Mouse (Mus musculus) hindbrain, embryonic 14.5 days (tissue): Measurements from ENCODE around the gene Iqschfp. TPM values are rescaled to one million over a fixed set of nuclear protein-coding genes. Genes with fewer than 3 reads are reported as not detected.

ENCODE experiments used
- ATAC-seq: fragments of 200-750 bp; cut with Nextera tagmentation; 2 replicates; pipeline ENCODE4 v1.8.0; 2017; ENCODE audit warnings: moderate number of reproducible peaks, mild to moderate bottlenecking, moderate TSS enrichment, moderate library complexity; ENCODE audit not compliant: low FRiP score
- DNase-seq: peaks from one replicate; pipeline ENCODE4 v3.0.0-alpha.2; 2015; ENCODE audit warnings: low spot score
- H3K27ac ChIP-seq: fragments of 300-500 bp; sonication (generic); 2 replicates; pipeline ENCODE4 v1.5.1; 2014; ENCODE audit warnings: mild to moderate bottlenecking, moderate library complexity
- H3K27me3 ChIP-seq: fragments of 300-500 bp; sonication (generic); 2 replicates; pipeline ENCODE4 v1.6.1; 2014; ENCODE audit warnings: mild to moderate bottlenecking, low read length, mixed read lengths; ENCODE audit not compliant: control insufficient read depth, insufficient read depth
- H3K36me3 ChIP-seq: fragments of 300-500 bp; sonication (generic); replicated peaks from 2 replicates; pipeline ENCODE4 v1.6.1; 2014; ENCODE audit not compliant: control insufficient read depth, insufficient read depth
- H3K4me1 ChIP-seq: fragments of 300-500 bp; sonication (generic); replicated peaks from 2 replicates; pipeline ENCODE4 v1.6.1; 2014; ENCODE audit warnings: antibody characterized with exemption, low read length, mixed read lengths; ENCODE audit not compliant: control insufficient read depth, insufficient read depth
- H3K4me2 ChIP-seq: fragments of 300-500 bp; sonication (generic); replicated peaks from 2 replicates; pipeline ENCODE4 v1.6.1; 2014; ENCODE audit warnings: mild to moderate bottlenecking, moderate library complexity
- H3K4me3 ChIP-seq: fragments of 300-500 bp; sonication (generic); replicated peaks from 2 replicates; pipeline ENCODE4 v1.5.1; 2014; ENCODE audit warnings: mild to moderate bottlenecking, low read length
- H3K9ac ChIP-seq: fragments of 300-500 bp; sonication (generic); 2 replicates; pipeline ENCODE4 v1.6.1; 2014
- H3K9me3 ChIP-seq: fragments of 300-500 bp; sonication (generic); 2 replicates; pipeline ENCODE4 v1.6.1; 2016; ENCODE audit warnings: low read length; ENCODE audit not compliant: control insufficient read depth
- WGBS: fragments of 180-500 bp; shearing (Covaris S2); extraction: QIAGEN DNeasy Blood & Tissue Kit; methylation state at CpG from one replicate; pipeline ENCODE4 v1.1.7; 2014; 5-methylcytosine and 5-hydroxymethylcytosine counted together
- polyA plus RNA-seq: library from polyadenylated mRNA; unstranded; fragments of >200 nt; fragmentation: Nextera tagmentation; extraction: Ambion mirVana; gene quantifications from 2 replicates; pipeline ENCODE4 v1.2.1, GENCODE M21; 2014

Gene Iqschfp
- polyA plus RNA-seq, 1 experiment from 2014 or later, result 7.5 TPM

DNA sequence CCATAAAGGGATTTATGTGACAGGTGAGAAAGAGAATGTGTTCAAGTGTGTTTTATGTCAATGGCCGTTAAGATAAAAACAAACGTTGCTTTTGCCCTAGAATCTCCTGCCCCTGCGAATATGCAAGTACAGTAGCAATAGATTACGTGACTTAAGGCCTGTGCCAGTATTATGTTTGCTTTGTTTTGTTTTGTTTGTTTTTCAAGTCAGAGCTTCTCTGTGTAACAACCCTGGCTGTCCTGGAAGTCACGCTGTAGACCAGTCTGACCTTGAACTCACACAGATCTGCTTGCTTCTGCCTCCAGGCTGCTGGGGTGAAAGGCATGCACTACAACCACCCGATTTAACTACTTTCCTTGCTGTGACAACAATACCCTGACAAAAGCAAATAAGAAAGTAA, 370.3 kb downstream of the Iqschfp start:
- Histone ChIP-seq H3K36me3 (no peaks in the 10 kb centered on the region), H3K4me2 (no peak overlapping the region), H3K4me3 (no peak overlapping the region), H3K9ac (no peak overlapping the region), H3K4me1 (no peaks in the 10 kb centered on the region), H3K9me3 (no peaks in the 10 kb centered on the region), H3K27me3 (no peaks in the 10 kb centered on the region), H3K27ac (no peak overlapping the region)
- DNase-seq (no peak), ATAC-seq (no peak)
- 86% methylated on average over 6 of the region's 6 CpGs for WGBS

DNA sequence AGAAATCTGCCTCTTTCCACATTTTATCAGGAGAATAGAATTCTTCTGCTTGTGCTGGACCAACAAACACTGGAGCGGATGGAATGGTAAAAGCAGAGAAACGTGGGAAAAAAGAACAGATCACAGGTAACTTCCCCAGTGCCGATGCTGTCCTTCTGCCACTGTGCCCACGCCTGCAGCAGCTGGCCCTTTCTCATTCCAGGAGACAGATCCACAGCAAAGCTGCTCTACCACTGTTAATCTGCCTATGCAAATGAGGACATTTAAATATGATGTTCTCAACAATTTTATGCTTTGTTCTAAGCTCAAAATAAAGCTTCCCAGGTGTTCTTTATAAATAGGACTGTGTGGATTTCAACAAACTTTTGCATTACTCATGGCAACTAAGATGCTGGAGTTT, 375.9 kb downstream of the Iqschfp start:
- Histone ChIP-seq H3K4me2 (no peak overlapping the region), H3K27me3 (no peaks in the 10 kb centered on the region), H3K4me3 (no peak overlapping the region), H3K4me1 (peaks cover 10% of the 10 kb centered on the region; the same call in 1 of the 2 replicates), H3K27ac (no peak overlapping the region), H3K36me3 (no peaks in the 10 kb centered on the region), H3K9me3 (no peaks in the 10 kb centered on the region), H3K9ac (no peak overlapping the region)
- ATAC-seq (no peak), DNase-seq (no peak)
- WGBS, result 89% methylated on average over 4 of the region's 4 CpGs

DNA sequence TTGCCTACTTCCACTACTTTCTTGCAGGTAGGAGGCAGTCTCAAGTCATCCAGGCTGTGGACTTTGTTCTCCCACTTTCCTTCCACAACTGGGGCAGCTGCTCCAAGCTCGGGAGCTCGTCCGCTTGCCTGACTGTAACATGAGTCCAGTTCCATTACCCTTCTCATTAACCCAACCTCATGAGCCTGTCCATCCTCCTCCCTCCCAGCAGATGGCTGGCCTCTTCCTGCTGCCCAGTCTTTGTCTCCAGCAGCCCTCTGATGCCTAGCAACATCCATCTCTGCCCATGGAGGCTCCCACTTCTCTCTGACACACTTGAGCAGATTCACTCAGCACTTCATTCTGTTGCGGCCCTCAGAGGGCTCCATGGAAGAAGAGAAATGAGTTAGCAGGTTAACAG, 377.2 kb downstream of the Iqschfp start:
- H3K9ac ChIP-seq, result no peak overlapping the region
- H3K36me3 ChIP-seq, result no peaks in the 10 kb centered on the region
- DNase-seq, result no peak
- H3K9me3 ChIP-seq, result no peaks in the 10 kb centered on the region
- no peak overlapping the region for H3K4me3 ChIP-seq
- H3K4me2 ChIP-seq, result no peak overlapping the region
- WGBS, result 56% methylated on average over 4 of the region's 4 CpGs
- no peaks in the 10 kb centered on the region for H3K27me3 ChIP-seq
- H3K4me1 ChIP-seq, result peaks cover 10% of the 10 kb centered on the region; the same call in 1 of the 2 replicates
- no peak overlapping the region for H3K27ac ChIP-seq
- no peak for ATAC-seq

DNA sequence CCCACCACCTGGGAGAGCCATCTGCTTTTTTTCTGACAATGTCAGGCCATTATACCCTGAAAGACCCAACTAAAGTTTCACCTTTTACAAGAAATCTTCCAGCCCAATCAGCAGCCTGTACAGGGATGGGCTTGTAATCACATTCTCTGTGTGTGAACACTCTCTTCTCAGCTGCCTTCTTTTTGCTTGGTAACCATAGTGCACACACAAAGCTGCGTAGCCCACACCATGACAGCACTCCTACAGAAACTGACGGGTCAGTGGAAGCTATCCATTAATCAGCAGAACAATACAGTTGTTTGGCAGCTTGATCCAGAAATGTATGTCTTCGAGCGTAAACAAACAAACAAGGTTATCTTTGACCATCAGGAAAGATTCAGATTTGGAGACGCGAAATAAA, 378.2 kb downstream of the Iqschfp start:
- DNase-seq (no peak), ATAC-seq (no peak)
- H3K27ac ChIP-seq, result 0 out of 2 replicates have a peak overlapping the region, but pooled peaks have one; percentile 16
- H3K9me3 ChIP-seq, result no peaks in the 10 kb centered on the region
- no peak overlapping the region for H3K9ac ChIP-seq
- H3K4me2 ChIP-seq, result no peak overlapping the region
- no peaks in the 10 kb centered on the region for H3K36me3 ChIP-seq
- H3K4me1 ChIP-seq, result peaks cover 10% of the 10 kb centered on the region; the same call in 1 of the 2 replicates
- no peak overlapping the region for H3K4me3 ChIP-seq
- H3K27me3 ChIP-seq, result no peaks in the 10 kb centered on the region
- WGBS, result 48% methylated on average over 6 of the region's 6 CpGs

DNA sequence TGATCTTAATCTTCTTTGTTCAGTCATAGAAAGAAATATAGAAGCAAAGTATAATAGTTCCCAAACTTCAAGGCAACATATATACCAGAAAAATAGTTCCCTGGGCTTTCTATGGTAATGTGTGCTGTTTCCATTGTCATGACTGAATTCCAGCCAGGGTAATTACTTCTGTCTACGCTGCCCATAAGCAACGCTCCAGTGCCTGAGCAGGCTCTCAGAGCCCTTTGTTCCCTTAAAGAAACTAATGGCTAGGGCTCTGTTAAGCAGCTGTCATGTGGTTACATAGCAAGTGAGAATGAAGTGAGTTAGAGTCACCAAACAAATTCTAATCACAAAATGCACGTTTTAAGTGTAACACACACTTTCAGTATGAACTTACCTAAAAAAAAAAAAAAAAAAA, 379.4 kb downstream of the Iqschfp start:
- ATAC-seq (0 out of 2 replicates have a peak, but pooled peaks have one; percentile 37), DNase-seq (no peak)
- Histone ChIP-seq H3K27me3 (no peaks in the 10 kb centered on the region), H3K27ac (peak overlapping the region; percentile 16; the same call in 1 of the 2 replicates), H3K36me3 (no peaks in the 10 kb centered on the region), H3K9ac (no peak overlapping the region), H3K4me1 (peaks cover 10% of the 10 kb centered on the region; the same call in 1 of the 2 replicates), H3K4me2 (no peak overlapping the region), H3K9me3 (no peaks in the 10 kb centered on the region), H3K4me3 (no peak overlapping the region)
- 17% methylated on average over 3 of the region's 3 CpGs for WGBS

DNA sequence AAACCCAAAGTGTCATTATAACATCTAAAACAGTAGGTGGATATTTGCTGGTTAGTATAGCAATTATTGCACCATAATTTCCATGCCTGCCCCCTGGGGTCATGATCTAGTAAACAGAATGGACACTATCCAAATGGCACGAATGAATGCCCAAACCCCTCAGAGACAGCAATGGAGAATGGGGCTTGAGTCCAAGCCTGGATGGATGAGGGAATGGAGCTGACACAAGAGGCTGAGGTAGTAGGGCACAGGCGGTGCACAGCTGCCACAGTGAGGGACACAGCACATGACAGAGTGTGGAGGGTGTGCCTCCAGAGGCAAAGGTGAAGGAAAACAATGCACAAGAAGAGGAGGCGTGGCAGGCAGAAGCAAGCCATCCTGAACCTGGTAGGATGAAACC, 379.8 kb downstream of the Iqschfp start:
- Histone ChIP-seq H3K9me3 (no peaks in the 10 kb centered on the region), H3K9ac (no peak overlapping the region), H3K36me3 (no peaks in the 10 kb centered on the region), H3K4me3 (no peak overlapping the region), H3K27ac (no peak overlapping the region), H3K4me2 (no peak overlapping the region), H3K4me1 (peaks cover 10% of the 10 kb centered on the region; the same call in 1 of the 2 replicates), H3K27me3 (no peaks in the 10 kb centered on the region)
- 40% methylated on average over 3 of the region's 3 CpGs for WGBS
- ATAC-seq (peak; percentile 57; the same call in 1 of the 2 replicates), DNase-seq (no peak)

DNA sequence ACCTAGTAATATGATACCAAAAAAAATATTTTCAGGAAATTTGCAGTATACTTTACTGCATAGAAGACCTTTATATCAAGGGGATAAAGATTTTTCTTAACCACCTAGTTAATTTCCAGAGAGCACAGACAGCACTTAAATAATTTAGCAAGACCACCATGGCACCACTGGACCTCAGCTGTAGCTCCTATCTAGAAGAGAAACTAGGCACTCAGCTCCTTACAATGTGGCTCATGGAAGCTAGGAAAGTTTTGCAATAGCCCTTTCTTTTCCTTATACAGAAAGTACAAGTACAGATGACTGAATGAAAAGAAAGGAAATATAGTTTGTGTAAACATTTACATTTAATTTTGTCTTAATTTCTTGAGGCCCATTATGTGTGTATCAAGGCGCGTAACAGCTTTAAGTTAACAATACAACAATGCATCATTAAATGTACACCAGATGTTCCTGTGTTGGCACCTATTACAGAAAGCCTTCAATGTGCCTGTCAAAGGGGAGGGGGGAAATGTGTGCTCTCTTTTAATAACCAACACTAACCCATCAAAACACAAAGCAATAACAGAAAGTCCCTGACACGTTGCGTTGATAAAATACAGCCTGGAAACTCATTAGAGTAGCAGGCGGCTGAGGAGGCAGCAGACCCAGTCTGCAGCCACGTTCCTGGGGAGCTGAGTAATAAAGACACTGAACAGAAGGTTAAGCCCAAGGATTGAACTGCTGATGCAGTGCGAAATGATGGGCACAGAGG, 391.0 kb downstream of the Iqschfp start:
- no peaks in the 10 kb centered on the region for H3K36me3 ChIP-seq
- DNase-seq (peak; percentile 40), ATAC-seq (peak; percentile 70)
- H3K27ac ChIP-seq, result peak overlapping the region; percentile 33; the same call in 1 of the 2 replicates
- H3K9ac ChIP-seq, result no peak overlapping the region
- peak overlapping the region; percentile 31 for H3K4me2 ChIP-seq
- WGBS, result 20% methylated on average over 7 of the region's 7 CpGs
- H3K4me1 ChIP-seq, result peaks cover 5% of the 10 kb centered on the region; the same call in 1 of the 2 replicates
- H3K27me3 ChIP-seq, result no peaks in the 10 kb centered on the region
- H3K4me3 ChIP-seq, result no peak overlapping the region
- H3K9me3 ChIP-seq, result no peaks in the 10 kb centered on the region

DNA sequence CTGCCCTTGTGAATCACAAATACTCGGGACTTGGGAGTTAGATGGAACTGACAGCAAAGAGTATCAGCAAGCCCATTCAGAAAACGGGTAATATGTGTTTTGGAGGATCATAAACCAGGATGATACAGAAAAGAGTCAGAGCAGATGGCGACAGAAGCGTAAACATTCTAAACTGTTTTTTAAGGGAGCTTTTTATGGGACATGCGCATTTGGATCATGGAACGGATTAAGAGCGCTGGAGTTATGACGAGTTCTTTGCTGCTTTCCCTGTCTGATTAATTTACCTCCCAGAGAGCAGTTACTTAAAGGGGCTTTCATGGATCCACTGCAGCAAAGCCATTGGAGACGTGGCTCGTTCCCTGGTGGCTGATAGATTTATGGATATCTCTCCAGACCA, 391.6 kb downstream of the Iqschfp start:
- ATAC-seq, result peak; percentile 43; the same call in 1 of the 2 replicates
- DNase-seq, result peak; percentile 55
- Histone ChIP-seq H3K27me3 (no peaks in the 10 kb centered on the region), H3K36me3 (no peaks in the 10 kb centered on the region), H3K9me3 (no peaks in the 10 kb centered on the region), H3K4me3 (no peak overlapping the region), H3K4me2 (peak overlapping the region; percentile 31), H3K27ac (peak overlapping the region; percentile 33; the same call in 1 of the 2 replicates), H3K9ac (no peak overlapping the region), H3K4me1 (peaks cover 5% of the 10 kb centered on the region; the same call in 1 of the 2 replicates)
- WGBS, result 42% methylated on average over 10 of the region's 10 CpGs

DNA sequence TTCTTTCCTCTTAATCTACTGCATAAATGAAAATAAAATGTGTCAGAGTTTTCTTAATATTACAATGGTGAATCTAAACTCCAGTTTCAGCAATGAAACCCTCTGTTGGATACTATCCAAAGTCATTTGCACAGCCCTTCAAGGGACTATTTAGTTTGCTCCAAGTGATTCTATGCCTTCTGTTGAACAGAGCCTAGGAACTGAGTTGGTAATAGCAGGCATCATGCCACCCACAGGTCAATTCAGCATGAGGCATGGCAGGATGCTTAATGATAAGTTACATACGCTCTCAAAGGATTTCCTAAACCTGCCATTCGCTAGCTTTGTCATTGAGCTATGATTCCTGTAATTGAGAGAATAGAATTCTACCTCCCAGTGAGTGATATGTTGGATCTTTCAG, 392.5 kb downstream of the Iqschfp start:
- WGBS, result 54% methylated on average over 2 of the region's 2 CpGs
- Histone ChIP-seq H3K27me3 (no peaks in the 10 kb centered on the region), H3K4me2 (no peak overlapping the region), H3K36me3 (no peaks in the 10 kb centered on the region), H3K9me3 (no peaks in the 10 kb centered on the region), H3K4me3 (no peak overlapping the region), H3K4me1 (peaks cover 5% of the 10 kb centered on the region; the same call in 1 of the 2 replicates), H3K9ac (no peak overlapping the region), H3K27ac (no peak overlapping the region)
- ATAC-seq (no peak), DNase-seq (no peak)
